Mouse (Mus musculus): Measurements from ENCODE around the gene Lrrc29. TPM values are rescaled to one million over a fixed set of nuclear protein-coding genes. Genes with fewer than 3 reads are reported as not detected.

Lrrc29 gene
- total RNA-seq (2021), result 1 to 10 TPM; 5.9 to 7.9 TPM
- long read RNA-seq, experiment 1, partial matches to known transcripts, result 7 of 16 reads
- long read RNA-seq, experiment 1, other reads (novel, unspliced or antisense), result 5 of 16 reads
- long read RNA-seq, experiment 2, partial matches to known transcripts, result 4 of 13 reads
- long read RNA-seq, experiment 2, other reads (novel, unspliced or antisense), result 7 of 13 reads

DNA sequence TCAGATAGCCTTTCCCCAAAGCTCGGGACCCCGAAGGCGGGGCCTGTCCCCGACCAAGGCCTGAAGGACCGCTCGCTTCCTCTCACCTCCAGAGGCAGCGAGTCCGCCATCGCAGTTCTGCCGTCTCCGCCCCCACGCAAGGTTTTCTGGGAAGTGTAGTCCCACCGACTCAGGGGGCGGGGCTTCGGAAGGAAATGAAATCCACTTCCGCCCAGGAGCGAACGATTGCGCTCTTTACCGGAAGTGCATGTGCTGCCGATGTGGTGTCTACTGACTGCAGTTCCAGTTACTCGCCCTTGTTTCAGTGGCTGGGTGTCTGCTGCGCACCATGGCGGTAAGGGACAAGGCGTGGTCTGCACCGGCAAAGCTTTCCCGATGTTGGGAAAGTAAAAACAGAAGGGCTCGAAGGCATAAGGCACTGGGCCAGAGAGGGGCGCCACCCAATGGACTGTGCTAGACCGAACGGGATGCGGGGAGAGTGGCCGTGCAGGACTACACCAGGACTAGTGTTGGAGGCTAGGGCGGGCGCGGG is at the start of gene Lrrc29, which contains the start of gene Tmem208:
Gene Lrrc29 (minus strand): TSS at position 138 of the 532 bp plus-strand sequence.
Gene Tmem208 (plus strand): TSS at position 214 of the 532 bp plus-strand sequence.
- peak; percentile 98 for DNase-seq

GRCm38 (mm10) chr8:105374513-105374966 is 48.5 kb upstream of the Lrrc29 start:
- DNase-seq, result peak; percentile 41

GRCm38 (mm10) chr8:105373032-105373431 is 47.0 kb upstream of the Lrrc29 start, which contains the start of gene Plekhg4:
Plekhg4 (plus strand) TSS chr8:105373274.
- DNase-seq, result peak; percentile 55

DNA sequence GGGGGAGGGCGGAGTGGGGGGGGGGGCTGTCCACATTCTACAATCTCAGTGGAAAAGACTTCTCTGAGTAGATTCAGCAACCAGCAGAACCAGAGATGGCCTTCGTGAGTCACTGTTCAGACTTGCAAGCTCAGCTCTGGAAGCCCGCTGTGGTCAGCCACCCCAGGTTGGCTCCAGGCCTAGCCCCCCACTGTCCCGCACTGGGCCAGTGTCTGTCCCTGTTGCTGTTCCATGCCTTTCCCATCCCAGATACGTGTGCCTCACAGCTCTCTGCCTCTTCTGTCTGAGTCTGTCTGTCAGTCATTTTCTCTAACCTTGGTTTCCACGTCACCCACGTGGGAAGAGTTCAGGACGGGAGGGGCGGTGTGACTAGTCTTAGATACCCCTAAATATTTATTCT is 46.4 kb upstream of the Lrrc29 start:
- peak; percentile 39 for DNase-seq

GRCm38 (mm10) chr8:105367107-105367506 is 41.0 kb upstream of the Lrrc29 start:
- DNase-seq, result no peak

- DNase-seq, result peak; percentile 49
These were observed 35.9 kb upstream of the Lrrc29 start for GRCm38 (mm10) chr8:105361751-105362702.

GRCm38 (mm10) chr8:105359646-105360045 is 33.6 kb upstream of the Lrrc29 start:
- DNase-seq, result no peak

GRCm38 (mm10) chr8:105359208-105359607 is 33.1 kb upstream of the Lrrc29 start:
- DNase-seq, result no peak

DNA sequence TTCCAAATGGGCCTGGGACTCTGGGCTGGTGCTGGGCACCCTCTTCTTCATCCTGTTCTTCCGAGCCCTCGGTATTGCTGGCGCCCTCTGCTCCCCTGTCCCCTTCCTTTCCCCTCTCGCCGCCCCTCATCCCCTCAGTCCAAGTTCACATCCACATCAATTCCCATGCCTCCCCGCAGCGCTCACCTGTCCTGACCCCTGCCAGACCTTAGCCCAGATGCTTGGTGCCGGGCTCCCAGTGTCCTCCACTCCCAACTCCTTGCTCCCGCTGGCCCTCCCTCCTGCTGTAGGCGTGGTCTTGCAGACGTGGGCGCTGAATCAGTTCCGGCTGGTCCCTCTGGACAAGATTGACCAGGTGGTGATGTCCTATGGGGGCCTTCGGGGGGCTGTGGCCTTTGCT is 30.6 kb upstream of the Lrrc29 start:
- no peak for DNase-seq

- DNase-seq, result no peak
These were observed 29.3 kb upstream of the Lrrc29 start for GRCm38 (mm10) chr8:105355179-105356024.

GRCm38 (mm10) chr8:105354549-105354948 is 28.5 kb upstream of the Lrrc29 start:
- DNase-seq, result no peak

- no peak for DNase-seq
These were observed 27.6 kb upstream of the Lrrc29 start for GRCm38 (mm10) chr8:105353583-105354135.

DNA sequence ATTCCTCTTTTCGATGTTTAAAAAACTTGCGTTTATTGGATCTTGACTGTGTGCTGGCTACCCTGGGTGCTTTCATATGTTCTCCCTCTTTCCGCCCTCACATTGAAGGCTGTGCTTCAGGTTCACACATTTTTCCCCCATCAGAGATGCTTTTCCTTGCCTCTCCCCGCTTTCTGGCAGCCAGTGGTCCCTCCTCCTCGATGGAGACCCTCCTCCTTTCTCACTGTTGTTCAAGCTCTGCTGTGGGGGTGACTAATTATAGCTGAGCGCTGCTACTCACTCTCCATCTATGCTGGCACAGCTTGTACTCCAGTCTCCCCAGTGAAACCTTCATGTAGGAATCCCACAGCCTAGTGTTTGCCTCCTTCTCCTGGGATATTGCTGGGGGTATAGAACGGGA is 24.1 kb upstream of the Lrrc29 start:
- no peak for DNase-seq

- DNase-seq, result peak; percentile 46
These were observed 23.2 kb upstream of the Lrrc29 start for GRCm38 (mm10) chr8:105349096-105349771.

DNA sequence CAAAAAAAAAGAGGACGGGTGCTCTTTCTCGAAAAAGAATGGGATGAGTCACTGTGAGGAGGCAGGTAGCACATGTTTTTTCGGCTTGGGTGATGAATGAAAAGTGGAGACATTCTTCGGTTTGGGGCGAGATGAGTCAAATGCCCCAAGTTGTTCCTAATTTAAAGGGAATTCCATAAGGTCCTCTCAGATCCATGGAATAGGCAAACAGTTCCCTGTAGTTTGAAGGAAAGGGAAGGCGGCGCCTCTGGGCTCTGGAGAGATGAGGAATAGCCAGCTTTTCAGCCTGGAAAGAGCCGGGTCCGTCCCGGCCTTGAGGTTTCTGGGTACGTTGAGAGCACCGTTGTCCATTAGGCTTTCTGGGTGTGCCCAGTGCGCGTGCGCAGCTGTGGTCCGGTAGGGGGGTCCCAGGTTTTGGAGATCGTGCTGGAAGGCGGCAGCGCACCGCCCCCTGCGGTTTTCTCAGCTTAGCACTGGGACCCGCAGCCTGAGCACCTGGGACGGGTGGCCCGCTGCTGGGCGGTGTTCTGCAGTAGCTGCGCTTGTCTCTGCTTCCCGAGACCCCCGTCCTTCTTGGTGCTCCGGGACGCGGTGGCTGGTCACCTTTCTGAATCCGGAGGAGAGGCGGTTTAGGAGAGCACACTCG is 22.5 kb upstream of the Lrrc29 start, which contains the start of gene Slc9a5:
Gene Slc9a5 (plus strand): TSS at position 394 of the 646 bp plus-strand sequence.
- peak; percentile 61 for DNase-seq

DNA sequence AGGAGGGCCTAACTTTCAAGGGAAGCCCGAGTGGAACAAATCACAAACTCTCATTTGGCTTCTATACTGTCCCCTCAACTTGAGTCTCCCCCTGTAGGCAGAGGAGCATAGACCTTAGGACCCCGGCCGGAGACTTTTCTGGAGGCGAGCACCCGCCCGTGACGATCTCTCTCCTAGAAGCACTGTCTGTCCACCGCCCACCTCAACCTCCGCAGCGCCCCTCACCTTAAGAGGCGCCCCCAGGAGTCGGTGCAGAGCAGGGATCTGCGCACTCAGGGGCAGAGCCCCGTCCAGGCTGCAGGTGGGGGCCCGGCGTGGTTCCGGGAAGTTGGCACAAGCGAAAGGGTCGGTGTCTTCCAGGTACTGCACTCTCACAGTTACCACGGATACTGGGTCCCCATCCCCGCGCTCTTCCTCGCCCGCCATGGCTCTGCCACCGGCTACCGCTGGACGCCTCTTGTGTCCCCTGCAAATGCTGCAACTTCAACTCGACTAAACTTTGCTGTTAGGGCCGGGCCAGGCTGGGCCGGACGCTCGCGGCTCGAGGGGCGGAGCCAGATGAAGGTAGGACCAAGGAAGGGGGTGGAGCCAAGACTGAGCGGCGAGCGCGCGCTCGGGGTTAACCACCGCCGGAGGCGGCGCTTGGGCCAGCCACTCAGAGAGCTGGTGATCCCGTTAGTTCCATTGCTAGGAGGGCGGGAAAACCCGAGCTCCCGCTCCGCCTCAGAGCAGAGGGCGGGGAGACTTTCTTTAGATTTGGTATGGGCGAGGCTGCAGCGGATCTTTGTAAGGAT is 21.5 kb upstream of the Lrrc29 start, which contains the start of gene Fhod1:
Gene Fhod1 (minus strand): TSS at position 526 of the 794 bp plus-strand sequence.
- DNase-seq, result peak; percentile 96

DNA sequence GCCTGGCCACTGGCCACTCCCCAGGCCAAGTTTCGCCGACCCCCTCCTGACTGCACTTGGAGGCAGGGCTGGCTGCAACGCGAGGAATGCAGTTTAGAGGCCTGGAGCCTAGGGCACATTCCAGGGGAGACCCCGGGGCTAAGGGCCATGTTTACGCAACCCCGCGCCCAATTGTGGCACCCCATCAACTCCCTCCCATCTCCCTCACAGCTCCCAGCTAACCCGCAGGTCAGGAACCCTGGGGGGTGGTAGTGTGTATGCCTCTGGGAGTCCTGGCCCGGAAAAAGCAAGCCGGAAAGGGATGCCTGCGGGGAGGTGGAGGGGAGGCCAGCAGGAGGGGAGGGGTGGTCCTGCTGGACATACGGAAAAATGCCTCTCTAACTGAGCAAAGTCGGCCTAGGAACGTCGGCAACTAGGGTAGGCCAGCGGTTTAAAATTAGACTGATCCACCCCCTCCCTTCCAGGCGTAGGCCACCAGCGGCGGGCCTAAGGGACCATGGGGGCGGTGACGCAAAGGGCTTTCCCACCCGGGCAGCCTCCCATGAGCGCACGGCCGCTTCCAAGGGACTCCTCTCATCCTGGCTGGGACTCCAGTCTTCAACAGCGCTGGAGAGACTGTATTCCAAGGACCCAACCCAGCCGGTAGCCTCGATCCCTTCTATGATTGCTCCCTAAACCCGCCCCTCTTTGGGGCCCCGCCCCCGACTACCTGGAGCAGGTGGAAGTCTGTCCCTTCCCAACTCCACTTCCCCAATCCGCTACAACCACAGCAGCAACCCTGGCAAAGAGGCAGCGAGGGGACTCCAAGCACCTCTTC is 20.7 kb upstream of the Lrrc29 start:
- DNase-seq, result peak; percentile 81
